Mouse (Mus musculus) left cerebral cortex, postnatal 14 days (tissue): ENCODE measurements around the gene Gm21822. TPM values are rescaled to one million over a fixed set of nuclear protein-coding genes. Genes with fewer than 3 reads are reported as not detected.
"Not testable (repeated sequence)": the region's sequence is repeated elsewhere in the genome, so short reads cannot be mapped to it uniquely, and the experiment has no call there.

Experiments
- DNase-seq, 2 experiments: peaks; one replicate each; pipeline ENCODE4 v3.0.0; 2021 to 2022; ENCODE audit warnings: low spot score in 2 of 2, mixed read lengths in 1 of 2
- intact Hi-C: fragments of 180-260 bp; cut with DNase I; formaldehyde crosslinking; loops from one replicate; pipeline ENCODE4 v1.15.1; 2025
- long read RNA-seq, 2 experiments: library from polyadenylated mRNA; stranded (forward); transcript quantifications; one replicate each; pipeline ENCODE4 v2.0.0; 2021
- total RNA-seq, 2 experiments: library from RNA; stranded (reverse); gene quantifications; 2 replicates each; pipeline ENCODE4 v1.2.3; 2021

The Gm21822 gene
- total RNA-seq = not detected
- long read RNA-seq, experiment 1 = 0 reads
- long read RNA-seq, experiment 2 = 0 reads

- DNase-seq, intact Hi-C loops: not testable (repeated sequence)
Observed at GRCm38 (mm10) chrY:18654182-18654581, at the start of gene Gm21822. Gene Gm21822 (plus strand): TSS chrY:18654482.
